In genomic region chr19:5089324-5089723, GRCm38 (mm10) we compare ENCODE assay signal across 7 mouse cellular contexts. TPM values are rescaled to one million over a fixed set of nuclear protein-coding genes. Genes with fewer than 3 reads are reported as not detected.
DNase-seq lines count a peak whose midpoint lies in the region; ATAC-seq and TF ChIP-seq lines count a peak whose summit lies in the region.

No protein-coding gene starts in this region.

- WGBS in lung, embryonic 14.5 days = 90% methylated on average over 4 of the region's 4 CpGs
- 90% methylated on average over 4 of the region's 4 CpGs for WGBS in lung, adult 2 months
- WGBS in forebrain, embryonic 10.5 days = 91% methylated on average over 4 of the region's 4 CpGs
- WGBS in limb, embryonic 11.5 days = 91% methylated on average over 4 of the region's 4 CpGs
- 87% methylated on average over 4 of the region's 4 CpGs for WGBS in olfactory bulb, adult 2 months

- no peak for TF ChIP-seq CTCF in lung, embryonic 14.5 days (IDR thresholded peaks at IDR 0.05; ENCODE audit: low read depth)
- no peak for TF ChIP-seq CTCF in lung, adult 2 months (IDR thresholded peaks at IDR 0.05; ENCODE audit: insufficient read depth, low read length)
- TF ChIP-seq CTCF in olfactory bulb, adult 2 months (IDR thresholded peaks at IDR 0.05; ENCODE audit: insufficient read depth, low read depth, low read length) = no peak

- H3K9ac ChIP-seq in lung, embryonic 14.5 days = peak overlapping the region; percentile 69; the same call in 1 of the 2 replicates
- no peak overlapping the region for H3K9ac ChIP-seq in limb, embryonic 11.5 days (ENCODE audit: low read length)

- peak overlapping the region; percentile 82 for H3K4me3 ChIP-seq in lung, embryonic 14.5 days (ENCODE audit: low read depth, low read length)
- H3K4me3 ChIP-seq in lung, adult 2 months (replicated peaks; ENCODE audit: extremely low read depth, low read depth, low read length) = no peak overlapping the region
- H3K4me3 ChIP-seq in forebrain, embryonic 10.5 days = peak overlapping the region; percentile 90
- peak overlapping the region; percentile 90 for H3K4me3 ChIP-seq in limb, embryonic 11.5 days (ENCODE audit: low read depth, low read length)
- 0 out of 2 replicates have a peak overlapping the region, but pooled peaks have one; percentile 78 for H3K4me3 ChIP-seq in olfactory bulb, adult 2 months (ENCODE audit: insufficient read depth, low read depth, low read length)

- intact Hi-C loops in left cerebral cortex, postnatal 36 days (cut with DNase I) = no loop called here

- peaks cover 8% of the 10 kb centered on the region; the same call in 1 of the 2 replicates for H3K4me1 ChIP-seq in lung, embryonic 14.5 days (ENCODE audit: insufficient read depth)
- H3K4me1 ChIP-seq in lung, adult 2 months (ENCODE audit: control insufficient read depth, insufficient read depth, low read length) = peaks cover 6% of the 10 kb centered on the region
- H3K4me1 ChIP-seq in forebrain, embryonic 10.5 days = peaks cover 46% of the 10 kb centered on the region
- peaks cover 26% of the 10 kb centered on the region for H3K4me1 ChIP-seq in limb, embryonic 11.5 days (ENCODE audit: control insufficient read depth, insufficient read depth, low read length)
- peaks cover 27% of the 10 kb centered on the region for H3K4me1 ChIP-seq in olfactory bulb, adult 2 months (ENCODE audit: control insufficient read depth, insufficient read depth, low read length)

- no peak for ATAC-seq in lung, embryonic 14.5 days (ENCODE audit: insufficient read depth)
- ATAC-seq in limb, embryonic 11.5 days (ENCODE audit: insufficient number of reproducible peaks, low FRiP score, low TSS enrichment, low read depth) = no peak

- peak overlapping the region; percentile 89 for H3K4me2 ChIP-seq in lung, embryonic 14.5 days
- peak overlapping the region; percentile 87 for H3K4me2 ChIP-seq in limb, embryonic 11.5 days (ENCODE audit: low read depth, severe bottlenecking)

- TF ChIP-seq POLR2A in lung, adult 2 months (IDR thresholded peaks at IDR 0.05; ENCODE audit: borderline replicate concordance, extremely low read depth, low read depth, low read length) = no peak
- TF ChIP-seq POLR2A in olfactory bulb, adult 2 months (IDR thresholded peaks at IDR 0.05; ENCODE audit: insufficient read depth, low read depth, low read length) = no peak

- H3K27me3 ChIP-seq in lung, embryonic 14.5 days (ENCODE audit: insufficient read depth, low read length) = peaks cover 21% of the 10 kb centered on the region
- H3K27me3 ChIP-seq in forebrain, embryonic 10.5 days (ENCODE audit: poor library complexity, severe bottlenecking) = peaks cover 28% of the 10 kb centered on the region
- peaks cover 21% of the 10 kb centered on the region for H3K27me3 ChIP-seq in limb, embryonic 11.5 days (ENCODE audit: control insufficient read depth, insufficient read depth, low read length)

- H3K27ac ChIP-seq in lung, embryonic 14.5 days (ENCODE audit: low read depth) = no peak overlapping the region
- no peak overlapping the region for H3K27ac ChIP-seq in forebrain, embryonic 10.5 days
- no peak overlapping the region for H3K27ac ChIP-seq in limb, embryonic 11.5 days (replicated peaks; ENCODE audit: low read depth, low read length)
- H3K27ac ChIP-seq in olfactory bulb, adult 2 months (ENCODE audit: insufficient read depth, low read depth, low read length) = no peak overlapping the region

- no peak for DNase-seq in lung, embryonic 14.5 days
- DNase-seq in lung, adult 2 months = no peak
- no peak for DNase-seq in forebrain, embryonic 10.5 days (ENCODE audit: extremely low spot score, low spot score)
- no peak for DNase-seq in limb, embryonic 11.5 days (ENCODE audit: low spot score)
- no peak for DNase-seq in left cerebral cortex, postnatal 36 days (ENCODE audit: low spot score in 2 of 2)
- DNase-seq in frontal cortex, postnatal 36 days (ENCODE audit: low spot score in 2 of 2) = no peak

- no peaks in the 10 kb centered on the region for H3K9me3 ChIP-seq in lung, embryonic 14.5 days (ENCODE audit: low read depth, low read length)
- H3K9me3 ChIP-seq in forebrain, embryonic 10.5 days = no peaks in the 10 kb centered on the region
- H3K9me3 ChIP-seq in limb, embryonic 11.5 days (ENCODE audit: control insufficient read depth, low read length) = no peaks in the 10 kb centered on the region

- peaks cover 39% of the 10 kb centered on the region; the same call in 1 of the 2 replicates for H3K36me3 ChIP-seq in lung, embryonic 14.5 days (ENCODE audit: insufficient read depth)
- H3K36me3 ChIP-seq in forebrain, embryonic 10.5 days (replicated peaks) = peaks cover 42% of the 10 kb centered on the region
- H3K36me3 ChIP-seq in limb, embryonic 11.5 days (ENCODE audit: control insufficient read depth, insufficient read depth, low read length) = peaks cover 8% of the 10 kb centered on the region

RNA-seq across cellular contexts. Expression of gene Yif1a, which starts 1.0 kb away (rescaled TPM):
- 99.2 and 105 TPM in 2 replicates for polyA plus RNA-seq in lung, embryonic 14.5 days (2014; fragmentation: Nextera tagmentation; extraction: Ambion mirVana)
- 154 and 165 TPM in 2 replicates for polyA plus RNA-seq in lung, adult 2 months (2012; rRNA removed)
- polyA plus RNA-seq in forebrain, embryonic 10.5 days (2016; fragmentation: Nextera tagmentation; extraction: Ambion mirVana) = 67.1 and 74.2 TPM in 2 replicates
- polyA plus RNA-seq in limb, embryonic 11.5 days (2014; fragmentation: Nextera tagmentation; extraction: Ambion mirVana) = 68.5 and 71.2 TPM in 2 replicates
- not detected in 2 replicates for polyA plus RNA-seq in olfactory bulb, adult 2 months (2012; ENCODE audit: insufficient read depth, insufficient read length, low replicate concordance, missing spikeins)
- total RNA-seq in left cerebral cortex, postnatal 36 days (2021) = 10 to 100 TPM; 24.8 to 26.1 TPM

RNA-seq across cellular contexts. Expression of gene Tmem151a, which starts 4.0 kb away (rescaled TPM):
- 3.1 and 4.4 TPM in 2 replicates for polyA plus RNA-seq in lung, embryonic 14.5 days (2014; fragmentation: Nextera tagmentation; extraction: Ambion mirVana)
- polyA plus RNA-seq in lung, adult 2 months (2012; rRNA removed) = 10.7 and 11.8 TPM in 2 replicates
- 0.47 and 1.7 TPM in 2 replicates for polyA plus RNA-seq in forebrain, embryonic 10.5 days (2016; fragmentation: Nextera tagmentation; extraction: Ambion mirVana)
- 1.1 and 2.2 TPM in 2 replicates for polyA plus RNA-seq in limb, embryonic 11.5 days (2014; fragmentation: Nextera tagmentation; extraction: Ambion mirVana)
- polyA plus RNA-seq in olfactory bulb, adult 2 months (2012; ENCODE audit: insufficient read depth, insufficient read length, low replicate concordance, missing spikeins) = not detected in 2 replicates
- total RNA-seq in left cerebral cortex, postnatal 36 days (2021) = 100 to 1,000 TPM; 152 to 188 TPM

RNA-seq across cellular contexts. Expression of gene Cnih2, which starts 9.0 kb away (rescaled TPM):
- 14.8 and 15.3 TPM in 2 replicates for polyA plus RNA-seq in lung, embryonic 14.5 days (2014; fragmentation: Nextera tagmentation; extraction: Ambion mirVana)
- 1.2 and 1.3 TPM in 2 replicates for polyA plus RNA-seq in lung, adult 2 months (2012; rRNA removed)
- polyA plus RNA-seq in forebrain, embryonic 10.5 days (2016; fragmentation: Nextera tagmentation; extraction: Ambion mirVana) = 33.2 and 34.2 TPM in 2 replicates
- polyA plus RNA-seq in limb, embryonic 11.5 days (2014; fragmentation: Nextera tagmentation; extraction: Ambion mirVana) = 33.8 and 36.3 TPM in 2 replicates
- polyA plus RNA-seq in olfactory bulb, adult 2 months (2012; ENCODE audit: insufficient read depth, insufficient read length, low replicate concordance, missing spikeins) = not detected in 2 replicates
- 100 to 1,000 TPM; 260 to 267 TPM for total RNA-seq in left cerebral cortex, postnatal 36 days (2021)

RNA-seq across cellular contexts. Expression of gene Rab1b, which starts 17.5 kb away (rescaled TPM):
- polyA plus RNA-seq in lung, embryonic 14.5 days (2014; fragmentation: Nextera tagmentation; extraction: Ambion mirVana) = 278 and 289 TPM in 2 replicates
- 213 and 232 TPM in 2 replicates for polyA plus RNA-seq in lung, adult 2 months (2012; rRNA removed)
- 253 and 255 TPM in 2 replicates for polyA plus RNA-seq in forebrain, embryonic 10.5 days (2016; fragmentation: Nextera tagmentation; extraction: Ambion mirVana)
- polyA plus RNA-seq in limb, embryonic 11.5 days (2014; fragmentation: Nextera tagmentation; extraction: Ambion mirVana) = 242 and 244 TPM in 2 replicates
- polyA plus RNA-seq in olfactory bulb, adult 2 months (2012; ENCODE audit: insufficient read depth, insufficient read length, low replicate concordance, missing spikeins) = not detected in 2 replicates
- 100 to 1,000 TPM; 141 to 170 TPM for total RNA-seq in left cerebral cortex, postnatal 36 days (2021)

RNA-seq across cellular contexts. Expression of gene Cd248, which starts 21.4 kb away (rescaled TPM):
- 105 and 110 TPM in 2 replicates for polyA plus RNA-seq in lung, embryonic 14.5 days (2014; fragmentation: Nextera tagmentation; extraction: Ambion mirVana)
- polyA plus RNA-seq in lung, adult 2 months (2012; rRNA removed) = 20.9 and 22.6 TPM in 2 replicates
- polyA plus RNA-seq in forebrain, embryonic 10.5 days (2016; fragmentation: Nextera tagmentation; extraction: Ambion mirVana) = 15.9 and 17.6 TPM in 2 replicates
- polyA plus RNA-seq in limb, embryonic 11.5 days (2014; fragmentation: Nextera tagmentation; extraction: Ambion mirVana) = 41.1 and 45.6 TPM in 2 replicates
- not detected in 2 replicates for polyA plus RNA-seq in olfactory bulb, adult 2 months (2012; ENCODE audit: insufficient read depth, insufficient read length, low replicate concordance, missing spikeins)
- total RNA-seq in left cerebral cortex, postnatal 36 days (2021) = 1 to 10 TPM; 4.6 to 5.1 TPM

Comparison
In these comparisons a context has a peak if more than half of its experiments do, and no peak if none do; other contexts are left out.
1. RNA of gene Yif1a, which starts 1.0 kb away (polyA plus RNA-seq): 154 to 165 TPM in lung, adult 2 months, 99.2 to 105 TPM in lung, embryonic 14.5 days, 67.1 to 74.2 TPM in forebrain, embryonic 10.5 days and 68.5 to 71.2 TPM in limb, embryonic 11.5 days; not detected in olfactory bulb, adult 2 months; every median in the first group is over 10 times any median in the second.